Mouse (Mus musculus) urinary bladder, postnatal 36 days (tissue): ENCODE results near the gene Psme3.

ENCODE experiments used
- DNase-seq, 2 experiments: peaks; one replicate each; pipeline ENCODE4 v3.0.0; 2022; ENCODE audit warnings: low spot score in 2 of 2, mixed read lengths in 1 of 2

Psme3 gene

DNA sequence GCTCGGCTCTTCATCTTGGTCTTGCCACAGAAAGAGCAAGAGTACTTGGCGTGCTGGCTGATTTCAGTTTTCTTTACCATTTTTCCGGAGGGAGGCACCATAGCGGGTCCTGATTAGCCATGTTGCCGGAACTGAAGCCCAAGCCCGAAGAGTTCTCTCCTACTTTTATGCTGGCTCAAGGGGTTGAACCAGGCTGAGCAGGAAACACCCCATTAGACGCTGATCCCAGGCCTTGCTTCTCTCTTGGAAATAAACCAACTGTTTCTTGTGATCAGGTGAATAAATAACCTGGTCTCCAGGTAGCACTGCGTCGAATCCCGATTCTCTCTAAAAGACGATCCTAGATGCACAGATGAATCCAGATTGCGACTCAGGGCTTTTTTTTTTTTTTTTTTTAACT is 37.4 kb downstream of the Psme3 start:
- no peak for DNase-seq

DNA sequence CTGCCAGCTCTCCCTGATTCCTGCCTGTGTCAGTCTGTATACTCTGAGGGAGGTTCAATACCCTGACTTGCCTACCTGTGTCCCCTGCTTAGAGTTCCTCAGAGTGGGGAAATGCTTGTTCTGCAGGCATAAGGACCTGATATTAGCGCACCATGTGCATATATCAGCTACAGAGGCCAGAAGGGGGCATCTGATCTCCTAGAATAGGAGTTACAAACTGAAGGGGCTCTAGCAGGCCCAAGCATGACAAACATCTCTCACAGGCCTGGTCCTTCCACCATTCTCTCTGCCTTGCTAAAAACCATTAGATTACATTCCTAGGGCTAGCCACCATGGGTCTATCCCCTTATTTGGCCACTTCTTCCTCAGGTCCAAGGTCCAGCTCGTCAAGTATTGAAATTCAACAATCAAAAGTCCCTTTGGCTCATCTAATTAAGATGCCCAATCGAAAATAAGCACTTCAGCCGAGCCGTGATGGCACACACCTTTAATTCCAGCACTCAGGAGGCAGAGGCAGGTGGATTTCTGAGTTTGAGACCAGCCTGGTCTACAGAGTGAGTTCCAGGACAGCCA is 38.5 kb downstream of the Psme3 start:
- no peak for DNase-seq

DNA sequence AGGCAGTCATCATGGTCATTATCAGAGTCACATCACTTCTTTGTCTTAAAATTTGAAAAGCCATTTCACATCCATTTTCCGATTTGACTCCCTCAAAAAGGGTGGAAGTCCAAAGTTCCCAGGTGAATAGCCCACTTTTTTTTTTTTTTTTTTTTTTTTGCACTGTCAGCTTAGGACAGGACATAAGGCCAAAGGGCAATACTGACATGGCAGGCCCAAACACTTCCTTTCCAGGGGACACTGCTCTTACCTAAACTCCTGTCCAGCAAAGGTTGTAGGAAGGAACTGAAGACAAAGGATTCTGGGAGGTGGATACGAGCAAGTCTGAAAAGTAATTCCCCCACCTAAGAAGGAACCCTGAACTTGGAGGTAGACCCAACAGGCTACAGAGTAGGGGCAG is 39.9 kb downstream of the Psme3 start:
- DNase-seq = no peak

DNA sequence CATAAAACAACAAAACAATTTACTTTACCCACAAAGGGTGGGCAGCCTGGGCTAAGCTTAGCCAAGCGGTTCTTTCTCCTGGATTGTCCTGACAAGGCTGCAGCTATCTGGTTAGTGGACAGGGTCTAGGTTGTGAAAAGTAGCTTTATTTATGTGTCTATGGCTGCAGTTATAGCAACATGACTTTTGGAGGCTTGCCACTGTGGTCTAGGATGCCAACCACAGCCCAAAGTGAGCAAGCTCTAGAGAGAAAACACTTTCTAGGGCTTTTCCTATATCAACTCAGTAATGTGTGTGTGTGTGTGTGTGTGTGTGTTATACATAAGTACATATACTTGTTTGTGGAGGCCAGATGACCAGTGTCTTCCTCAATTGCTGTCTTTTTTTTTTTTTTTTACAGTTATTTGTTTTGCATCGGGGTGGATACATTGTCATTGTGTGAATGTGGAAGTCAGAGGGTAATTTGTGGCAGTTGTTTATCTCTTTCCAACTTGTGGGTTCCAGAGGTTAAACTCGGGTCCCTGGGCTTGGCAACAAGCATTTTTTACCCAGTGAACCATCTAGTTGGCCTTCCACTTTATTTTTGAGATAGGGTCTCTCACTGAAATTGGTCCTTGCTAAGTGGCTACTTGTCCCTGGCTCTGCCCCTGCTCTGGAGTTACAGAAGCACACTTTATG is 41.6 kb downstream of the Psme3 start:
- DNase-seq = no peak

DNA sequence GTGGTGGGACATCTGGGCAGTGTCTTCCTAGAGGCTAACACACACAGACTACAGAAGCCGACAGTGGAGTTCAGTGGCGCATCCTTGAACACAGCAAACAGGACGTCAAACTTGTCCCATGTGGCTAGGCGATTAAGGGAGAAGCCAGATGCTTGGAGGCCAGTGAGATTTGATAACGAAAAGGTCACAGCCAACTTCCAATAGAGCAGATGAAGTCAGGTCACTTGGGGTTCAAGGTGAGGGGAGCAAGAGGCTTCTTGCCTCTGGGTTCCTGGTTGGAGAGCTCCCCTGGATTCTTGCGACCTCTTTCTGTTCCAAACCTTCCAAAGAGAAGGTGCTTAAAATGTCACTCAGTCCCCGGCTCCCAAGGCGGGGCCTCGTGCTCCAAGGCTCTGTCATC is 43.8 kb downstream of the Psme3 start:
- no peak for DNase-seq

DNA sequence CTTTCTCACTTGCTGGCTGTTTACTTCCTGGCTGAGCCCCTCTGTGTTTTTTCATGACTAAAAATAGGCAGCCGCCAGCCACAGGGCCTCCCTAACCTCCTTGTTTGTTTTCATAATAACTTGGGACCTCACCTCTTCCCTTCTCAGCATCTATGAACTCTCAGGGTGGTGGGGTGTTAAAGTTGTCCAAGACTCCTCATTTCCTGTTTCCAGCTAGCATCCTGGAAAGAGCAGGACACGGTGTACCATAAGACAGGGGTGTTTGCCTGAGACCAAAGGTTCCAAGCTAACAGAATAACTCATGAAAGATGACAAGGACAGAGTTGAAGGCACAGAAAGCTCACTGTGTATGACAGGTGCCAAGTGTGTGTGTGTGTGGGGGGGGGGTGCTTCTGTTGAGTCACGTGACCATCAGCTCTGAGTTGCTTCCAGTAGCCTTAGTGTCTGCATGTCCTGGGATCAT is 44.7 kb downstream of the Psme3 start:
- no peak for DNase-seq

DNA sequence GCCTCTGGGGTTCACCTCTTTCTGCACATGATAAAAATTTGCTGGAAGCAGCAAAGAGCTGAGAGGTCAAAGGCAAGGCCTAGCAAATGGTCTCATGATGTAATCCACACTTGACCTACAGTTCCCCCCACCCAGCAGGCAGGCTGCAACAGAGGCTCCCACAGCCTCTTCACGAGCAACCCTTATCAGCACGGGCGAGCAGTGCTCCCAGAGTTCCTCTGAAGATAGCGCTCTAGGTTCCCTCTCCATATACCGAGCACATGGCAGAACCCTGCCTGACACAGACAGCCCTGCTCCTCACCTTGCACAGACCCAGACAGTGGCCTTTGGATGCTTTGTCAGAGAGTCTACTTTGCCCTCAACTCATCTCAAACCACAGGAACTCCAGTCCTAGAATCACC is 48.5 kb downstream of the Psme3 start:
- DNase-seq = no peak

DNA sequence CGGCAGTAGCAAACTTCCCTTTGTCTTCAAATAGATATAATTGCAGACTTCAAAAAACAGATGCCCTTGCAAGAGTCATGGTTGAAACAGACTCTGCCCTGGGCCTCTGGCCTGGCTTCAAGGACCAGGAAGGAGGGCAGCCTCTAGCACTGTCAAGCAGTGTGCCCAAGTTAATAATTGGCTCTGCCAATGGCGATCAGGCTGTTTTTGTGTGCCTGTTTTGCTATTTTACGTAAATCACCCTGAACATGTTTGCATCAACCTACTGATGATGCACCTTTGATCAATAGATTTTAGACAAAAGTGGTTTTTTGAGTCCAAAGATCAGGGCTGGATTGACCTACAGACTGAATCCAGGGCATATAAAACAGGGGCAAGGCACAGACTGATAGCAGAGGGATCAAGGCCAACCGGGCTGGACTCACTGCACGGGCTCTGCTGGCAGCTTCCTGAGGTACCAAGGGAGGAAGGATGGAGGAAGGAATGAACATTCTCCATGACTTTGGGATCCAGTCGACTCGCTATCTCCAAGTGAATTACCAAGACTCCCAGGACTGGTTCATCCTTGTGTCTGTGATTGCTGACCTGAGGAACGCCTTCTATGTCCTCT is 51.4 kb downstream of the Psme3 start, which contains the start of gene G6pc:
G6pc (plus strand) TSS at position 236 of the 610 bp plus-strand sequence.
- DNase-seq = no peak

DNA sequence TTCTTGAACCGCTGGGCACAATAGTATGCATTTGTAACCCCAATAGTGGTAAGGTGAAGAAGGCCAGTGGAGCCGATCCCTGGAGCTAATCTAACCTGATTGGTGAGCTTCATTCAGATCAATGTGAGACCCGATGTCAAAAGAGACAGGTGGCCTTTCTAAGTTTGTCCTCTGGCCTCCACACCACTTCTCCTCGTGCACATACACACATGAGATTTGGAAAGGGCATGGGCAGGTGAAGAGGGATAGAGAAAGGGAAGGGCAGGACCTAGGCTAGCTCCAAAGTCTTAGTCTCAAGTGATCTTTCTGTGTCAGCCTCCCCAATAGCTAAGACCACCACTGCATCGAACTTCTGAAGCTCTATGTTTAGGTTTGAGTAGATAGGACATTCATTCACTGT is 54.1 kb downstream of the Psme3 start:
- DNase-seq = no peak
